Mouse (Mus musculus) kidney, adult 2 months (tissue): ENCODE measurements at regions not wholly inside any gene's neighbourhood (a gene's known extent, or its start where the extent isn't known, plus 50 kb on each side); places are given as distances from the start of the nearest gene placed in this dataset.
A peak's percentile ranks its signal among the peaks of the same experiment; 100 is the strongest.

Experiments
- DNase-seq: peaks from one replicate; pipeline ENCODE4 v3.0.0; 2021
- H3K27ac ChIP-seq: fragments of 200-500 bp; 2 replicates; pipeline ENCODE4 v1.5.1; 2012; ENCODE audit warnings: low read depth, low read length, control low read depth, inconsistent platforms; ENCODE audit not compliant: insufficient read depth
- H3K27me3 ChIP-seq: fragments of 200-500 bp; replicated peaks from 2 replicates; pipeline ENCODE4 v1.6.1; 2012; ENCODE audit warnings: mild to moderate bottlenecking, moderate library complexity, low read length, inconsistent platforms; ENCODE audit not compliant: control insufficient read depth, insufficient read depth
- H3K36me3 ChIP-seq: fragments of 200-500 bp; 2 replicates; pipeline ENCODE4 v1.6.1; 2012; ENCODE audit warnings: mild to moderate bottlenecking, moderate library complexity, low read length, inconsistent platforms; ENCODE audit not compliant: control insufficient read depth, insufficient read depth
- H3K4me1 ChIP-seq: fragments of 200-500 bp; 2 replicates; pipeline ENCODE4 v1.6.1; 2011; ENCODE audit warnings: low read length; ENCODE audit not compliant: control insufficient read depth, insufficient read depth
- H3K4me3 ChIP-seq: fragments of 200-500 bp; 2 replicates; pipeline ENCODE4 v1.5.1; 2011; ENCODE audit warnings: mild to moderate bottlenecking, low read depth, low read length, control low read depth; ENCODE audit not compliant: insufficient read depth
- CTCF ChIP-seq: fragments of 200-500 bp; conservative IDR thresholded peaks from 2 replicates; pipeline ENCODE4 v1.5.1; 2011; ENCODE audit warnings: low read depth, mild to moderate bottlenecking, control low read depth, low read length, moderate library complexity, mixed read lengths; ENCODE audit not compliant: insufficient read depth, insufficient read length
- POLR2A ChIP-seq: fragments of 200-500 bp; IDR thresholded peaks from one replicate; pipeline ENCODE4 v1.6.1; 2011; ENCODE audit warnings: low read depth, low read length, control low read depth
- WGBS: fragments of 180-500 bp; shearing (Covaris S2); methylation state at CpG from one replicate; pipeline ENCODE4 v1.1.7; 2018; 5-methylcytosine and 5-hydroxymethylcytosine counted together

- no peak overlapping the region for H3K27ac ChIP-seq
- whole genome bisulfite sequencing = 75% methylated on average over 1 of the region's 1 CpGs
- TF ChIP-seq POLR2A (no peak), CTCF (no peak)
- no peak overlapping the region for H3K4me3 ChIP-seq
- no peaks in the 10 kb centered on the region for H3K4me1 ChIP-seq
- no peaks in the 10 kb centered on the region for H3K36me3 ChIP-seq
- no peaks in the 10 kb centered on the region for H3K27me3 ChIP-seq
- DNase-seq = no peak
Observed at GRCm38 (mm10) chr14:61803421-61803925, 196.2 kb downstream of the Kcnrg start.

GRCm38 (mm10) chr14:61805433-61805832 lies 198.2 kb downstream of the Kcnrg start:
- Histone ChIP-seq H3K4me1 (no peaks in the 10 kb centered on the region), H3K27ac (no peak overlapping the region), H3K27me3 (no peaks in the 10 kb centered on the region), H3K4me3 (no peak overlapping the region), H3K36me3 (no peaks in the 10 kb centered on the region)
- WGBS = 86% methylated on average over 2 of the region's 2 CpGs
- no peak for DNase-seq
- TF ChIP-seq POLR2A (no peak), CTCF (no peak)

GRCm38 (mm10) chr14:61808193-61808592 lies 200.9 kb downstream of the Kcnrg start:
- no peak for TF ChIP-seq POLR2A
- TF ChIP-seq CTCF = no peak
- no peaks in the 10 kb centered on the region for H3K4me1 ChIP-seq
- H3K27me3 ChIP-seq = no peaks in the 10 kb centered on the region
- DNase-seq = no peak
- no peak overlapping the region for H3K27ac ChIP-seq
- no peak overlapping the region for H3K4me3 ChIP-seq
- no peaks in the 10 kb centered on the region for H3K36me3 ChIP-seq
- WGBS = 67% methylated on average over 9 of the region's 9 CpGs

- no peak overlapping the region for H3K27ac ChIP-seq
- no peak overlapping the region for H3K4me3 ChIP-seq
- H3K27me3 ChIP-seq = no peaks in the 10 kb centered on the region
- no peaks in the 10 kb centered on the region for H3K36me3 ChIP-seq
- DNase-seq = no peak
- WGBS = 76% methylated on average over 10 of the region's 10 CpGs
- H3K4me1 ChIP-seq = no peaks in the 10 kb centered on the region
- TF ChIP-seq POLR2A = no peak
- TF ChIP-seq CTCF = no peak
Observed at GRCm38 (mm10) chr14:61809716-61810437, 202.6 kb downstream of the Kcnrg start.

GRCm38 (mm10) chr14:61810836-61811235 lies 203.6 kb downstream of the Kcnrg start:
- TF ChIP-seq POLR2A (no peak), CTCF (no peak)
- no peaks in the 10 kb centered on the region for H3K27me3 ChIP-seq
- DNase-seq = no peak
- no peak overlapping the region for H3K27ac ChIP-seq
- no peaks in the 10 kb centered on the region for H3K36me3 ChIP-seq
- H3K4me3 ChIP-seq = no peak overlapping the region
- no peaks in the 10 kb centered on the region for H3K4me1 ChIP-seq
- 75% methylated on average over 5 of the region's 5 CpGs for whole genome bisulfite sequencing

- WGBS = 26% methylated on average over 11 of the region's 11 CpGs
- H3K4me3 ChIP-seq = no peak overlapping the region
- H3K27ac ChIP-seq = peak overlapping the region; percentile 7; the same call in 1 of the 2 replicates
- H3K36me3 ChIP-seq = no peaks in the 10 kb centered on the region
- peak; percentile 59 for DNase-seq
- TF ChIP-seq CTCF (no peak), POLR2A (no peak)
- no peaks in the 10 kb centered on the region; the same call in 1 of the 2 replicates for H3K4me1 ChIP-seq
- H3K27me3 ChIP-seq = no peaks in the 10 kb centered on the region
Observed at GRCm38 (mm10) chr14:61817711-61818110, 210.5 kb downstream of the Kcnrg start.

- no peaks in the 10 kb centered on the region for H3K36me3 ChIP-seq
- no peak overlapping the region for H3K27ac ChIP-seq
- peak; percentile 54 for DNase-seq
- no peak for TF ChIP-seq POLR2A
- TF ChIP-seq CTCF = no peak
- no peaks in the 10 kb centered on the region; the same call in 1 of the 2 replicates for H3K4me1 ChIP-seq
- H3K27me3 ChIP-seq = no peaks in the 10 kb centered on the region
- H3K4me3 ChIP-seq = no peak overlapping the region
- 54% methylated on average over 2 of the region's 2 CpGs for WGBS
Observed at GRCm38 (mm10) chr14:61818365-61818764, 211.1 kb downstream of the Kcnrg start.
